Mouse (Mus musculus): ENCODE measurements around the gene Car7.

Gene Car7

DNA sequence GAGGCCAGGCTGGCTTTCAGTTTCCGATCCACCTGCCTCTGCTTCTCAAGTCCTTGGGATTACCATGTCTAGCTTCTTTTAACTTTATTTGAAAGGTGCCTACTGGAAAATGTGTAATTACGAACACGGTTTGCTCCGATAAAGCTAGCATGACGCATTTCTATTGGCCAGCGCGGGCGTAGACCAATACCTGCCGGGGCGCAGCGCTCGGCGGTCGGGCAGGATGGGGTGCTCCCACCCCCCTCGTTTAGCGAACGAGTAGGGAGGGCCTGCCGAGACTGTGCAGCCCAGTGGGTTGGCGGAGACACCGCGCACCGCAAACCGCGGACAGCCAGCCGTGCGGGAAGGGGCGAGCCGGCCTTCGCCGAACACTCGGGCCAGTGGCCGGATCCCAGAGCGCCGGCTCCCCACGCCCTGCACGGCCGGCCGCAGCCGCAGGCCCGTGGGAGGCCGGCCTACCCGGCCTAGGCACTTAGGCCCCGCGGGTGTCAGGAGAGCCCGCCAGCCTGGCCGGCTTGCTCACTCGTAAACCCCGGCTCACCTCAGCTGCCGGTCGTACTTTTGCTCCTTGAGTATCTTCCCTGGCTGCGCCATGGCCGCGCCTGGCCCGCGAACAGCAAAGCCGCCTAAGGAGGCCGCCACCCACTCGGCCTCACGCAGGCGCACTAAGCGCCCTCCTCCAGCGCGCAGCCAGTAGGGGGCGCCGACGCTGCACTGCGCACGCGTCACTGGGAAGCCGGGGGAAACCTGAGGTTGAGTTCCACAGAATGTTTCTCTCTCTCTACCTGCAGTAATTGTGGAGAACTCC lies at the start of gene Car7, which contains the start of gene Nae1:
Gene Car7, plus strand, starts transcription at position 719 of the 808 bp plus-strand sequence.
Gene Nae1, minus strand, starts transcription at position 667 of the 808 bp plus-strand sequence.
- peak; percentile 92 for DNase-seq (ENCODE audit: low read depth, low spot score)

GRCm38 (mm10) chr8:104509061-104510006 lies 25.2 kb upstream of the Car7 start, which contains the start of gene Terb1:
Gene Terb1 (minus strand): TSS chr8:104509910.
- DNase-seq (ENCODE audit: low read depth, low spot score): no peak

DNA sequence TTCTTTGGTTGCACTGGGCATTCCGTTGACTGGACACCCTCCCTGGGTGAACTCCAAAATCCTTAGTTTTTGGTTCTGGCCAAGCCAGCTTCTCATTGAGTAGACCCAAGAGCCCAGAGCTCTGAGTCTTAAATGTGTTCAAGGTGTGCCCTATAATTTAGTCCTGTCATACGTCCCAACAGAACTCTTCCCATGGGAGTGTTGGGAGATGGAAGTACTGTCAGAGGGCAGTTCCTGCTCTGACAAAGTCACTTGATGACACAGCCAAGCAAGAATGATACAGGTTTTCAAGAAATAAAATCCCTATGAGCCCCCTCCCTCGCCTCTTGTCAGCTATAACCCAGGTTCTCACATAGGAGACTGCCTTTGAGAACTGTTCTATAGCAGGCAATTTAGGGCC lies 24.4 kb upstream of the Car7 start:
- no peak for DNase-seq (ENCODE audit: low read depth, low spot score)

DNA sequence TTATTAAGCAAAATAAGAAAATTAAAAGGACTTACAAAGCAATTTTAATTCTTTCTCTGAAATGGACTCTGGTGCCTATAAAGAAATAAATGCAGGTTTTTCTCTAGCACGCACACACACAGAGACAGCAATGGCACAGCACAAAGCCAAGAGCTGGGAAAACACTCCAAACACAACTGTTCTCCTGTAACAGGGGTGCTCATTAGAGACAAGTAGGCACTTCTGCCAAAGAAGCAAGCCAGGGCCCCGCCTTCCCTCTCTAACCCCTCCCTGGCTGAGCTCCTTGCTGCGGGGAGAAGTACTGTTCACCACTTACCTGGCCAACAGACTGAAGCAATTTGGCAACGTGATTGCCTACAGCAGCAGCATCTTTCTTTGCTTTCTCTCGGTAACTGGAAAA lies 16.6 kb upstream of the Car7 start:
- no peak for DNase-seq (ENCODE audit: low read depth, low spot score)

GRCm38 (mm10) chr8:104529671-104530070 lies 4.8 kb upstream of the Car7 start:
- DNase-seq (ENCODE audit: low read depth, low spot score): no peak

DNA sequence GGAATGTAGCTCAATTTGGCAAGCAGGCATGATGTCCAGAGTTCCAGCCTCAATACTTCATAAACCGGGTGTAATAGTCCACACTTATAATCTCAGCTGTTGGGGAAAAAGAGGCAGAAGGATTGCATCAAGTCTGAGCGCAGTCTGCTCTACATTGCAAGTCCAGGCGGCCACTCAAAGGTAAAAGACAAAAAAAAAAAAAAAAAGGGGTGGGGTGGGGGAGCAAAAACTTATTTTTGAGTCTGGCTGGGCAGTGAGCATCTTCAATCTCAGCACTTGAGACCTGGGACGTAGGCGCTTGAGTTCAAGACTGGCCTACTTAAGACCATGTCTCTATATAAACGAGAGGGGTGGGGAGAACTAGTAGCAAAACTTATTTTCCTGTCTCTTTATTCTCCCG lies 938 bp upstream of the Car7 start:
- DNase-seq (ENCODE audit: low read depth, low spot score): no peak

DNA sequence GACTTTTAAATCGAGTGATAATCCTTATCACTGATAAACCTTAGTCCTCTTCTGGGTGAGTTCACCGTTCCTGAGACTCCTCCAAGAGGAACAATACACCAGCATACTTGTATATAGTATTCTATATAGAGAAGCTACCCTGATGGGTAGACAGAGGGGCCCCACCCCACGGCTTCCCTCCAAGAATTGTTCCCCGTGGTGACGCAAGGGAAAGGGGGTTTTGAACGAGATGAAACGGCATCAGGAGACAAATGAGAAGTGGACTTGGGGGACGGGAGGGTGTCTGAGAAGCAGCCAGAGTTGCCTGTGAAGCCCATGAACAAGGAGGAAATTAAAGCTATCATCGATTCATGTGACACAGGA lies 271 bp downstream of the Car7 start:
- no peak for DNase-seq (ENCODE audit: low read depth, low spot score)

DNA sequence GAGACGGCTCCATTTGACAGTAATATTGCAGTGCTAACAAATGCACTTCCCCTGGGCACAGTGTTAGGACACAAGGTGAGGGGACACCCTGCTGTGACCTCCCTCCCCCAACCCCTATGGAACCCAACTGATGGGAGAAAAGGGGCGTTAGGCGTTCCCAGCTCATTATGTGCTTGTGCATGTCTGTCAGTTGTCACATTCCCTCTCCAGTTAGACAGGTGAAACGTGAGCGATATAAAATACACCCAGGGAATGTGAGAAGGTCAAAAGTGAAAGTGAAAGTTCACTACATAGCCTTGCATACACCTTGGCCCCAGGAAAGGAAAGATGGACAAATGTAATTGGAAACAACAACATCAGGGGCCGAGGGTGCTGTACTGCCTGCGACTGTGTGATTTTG lies 889 bp downstream of the Car7 start:
- DNase-seq (ENCODE audit: low read depth, low spot score): no peak

DNA sequence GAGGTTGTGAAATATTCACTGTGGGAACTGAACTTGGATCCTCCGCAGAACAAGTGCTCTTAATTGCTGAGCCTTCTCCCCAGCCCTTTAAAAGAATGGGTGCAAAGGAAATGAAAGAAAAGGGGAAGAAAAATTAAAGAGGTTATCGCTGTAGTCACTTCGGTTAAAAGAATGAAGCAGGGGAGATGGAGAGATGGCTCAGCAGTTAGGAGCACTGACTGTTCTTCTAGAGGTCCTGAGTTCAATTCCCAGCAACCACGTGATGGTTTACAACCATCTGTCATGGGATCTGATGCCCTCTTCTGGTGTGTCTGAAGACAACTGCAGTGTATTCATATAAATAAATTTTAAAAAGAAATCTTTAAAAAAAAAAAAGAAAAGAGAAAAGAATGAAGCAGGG lies 1.5 kb downstream of the Car7 start:
- DNase-seq (ENCODE audit: low read depth, low spot score): no peak

DNA sequence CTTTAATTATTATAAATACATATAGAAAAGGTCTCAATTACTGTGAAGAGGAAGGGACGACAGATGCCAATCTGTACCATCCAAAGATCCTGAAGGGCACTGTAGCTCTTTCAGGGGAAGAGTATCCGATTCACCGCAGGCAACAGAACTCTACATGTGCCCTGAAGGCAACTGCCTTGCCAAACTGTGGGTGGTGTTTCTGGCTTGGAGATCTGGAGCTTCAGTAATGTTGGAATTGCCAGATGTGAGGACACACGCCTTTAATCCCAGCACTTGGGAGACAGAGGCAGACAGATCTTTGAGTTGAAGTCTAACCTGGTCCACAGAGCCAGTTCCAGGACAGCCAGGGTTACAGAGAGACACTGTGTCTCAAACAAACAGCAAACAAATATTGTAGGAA lies 4.4 kb downstream of the Car7 start:
- DNase-seq (ENCODE audit: low read depth, low spot score): no peak

GRCm38 (mm10) chr8:104539566-104539965 lies 5.1 kb downstream of the Car7 start:
- DNase-seq (ENCODE audit: low read depth, low spot score): no peak

- DNase-seq (ENCODE audit: low read depth, low spot score): no peak
These were observed 5.7 kb downstream of the Car7 start for GRCm38 (mm10) chr8:104540238-104540637.

DNA sequence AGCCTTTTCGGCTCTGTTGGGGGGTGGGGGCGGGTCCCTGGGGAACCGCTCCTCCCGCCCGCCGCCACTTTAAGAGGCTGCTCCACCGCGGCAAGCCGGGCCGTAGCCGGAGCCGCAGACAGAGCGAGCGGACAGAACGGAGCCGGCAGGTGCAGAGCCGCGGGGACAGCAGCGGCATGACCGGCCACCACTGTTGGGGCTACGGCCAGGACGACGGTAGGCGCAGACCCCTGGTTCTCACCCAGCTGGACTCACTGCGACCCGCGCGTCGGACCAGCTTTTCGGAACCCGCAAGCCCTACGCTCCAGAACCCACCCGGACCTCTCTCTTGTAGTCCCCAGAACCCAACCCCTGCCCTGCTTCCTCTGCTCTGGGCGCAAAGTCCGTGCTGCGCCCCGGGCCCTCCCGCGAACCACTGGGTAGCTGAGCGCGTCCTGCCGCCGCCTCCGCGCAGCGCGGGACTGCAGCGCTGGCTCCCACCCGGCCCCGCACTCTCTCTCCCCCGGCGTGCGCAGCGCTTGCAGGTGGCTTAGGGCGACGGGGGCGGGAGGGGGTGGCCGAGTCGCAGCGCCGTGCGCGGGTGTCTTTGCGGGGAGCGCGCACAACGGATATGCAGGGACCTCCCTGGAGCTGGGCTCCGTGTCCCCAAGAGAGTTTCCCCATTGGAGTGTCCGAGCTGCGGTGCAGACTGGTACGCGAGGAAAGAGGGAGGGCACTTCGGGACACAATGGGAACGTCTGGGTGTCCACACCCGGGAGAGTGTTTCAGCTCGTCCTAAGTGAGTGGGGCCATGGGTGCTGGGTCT lies 6.4 kb downstream of the Car7 start:
- DNase-seq (ENCODE audit: low read depth, low spot score): no peak

GRCm38 (mm10) chr8:104541515-104541880 lies 7.0 kb downstream of the Car7 start:
- no peak for DNase-seq (ENCODE audit: low read depth, low spot score)

DNA sequence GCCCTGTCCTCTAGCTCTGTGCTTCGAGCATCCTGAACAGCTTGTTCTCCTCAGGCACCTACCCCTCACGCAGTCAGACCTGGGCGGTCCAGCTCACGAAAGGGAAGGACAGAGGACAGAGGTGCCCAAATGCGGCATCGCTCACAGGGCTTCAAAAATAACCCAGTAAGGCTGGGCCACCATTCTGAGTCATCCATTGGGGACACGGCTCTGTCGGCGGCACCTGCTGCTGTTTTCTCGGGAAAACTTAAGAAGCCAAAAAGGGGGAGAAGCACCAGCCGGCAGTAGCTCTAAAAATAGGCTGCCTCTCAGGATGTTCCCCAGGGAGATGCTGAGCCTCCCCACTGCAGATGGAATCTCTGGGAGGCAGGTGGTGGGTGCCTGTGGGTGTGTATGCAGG lies 7.7 kb downstream of the Car7 start:
- no peak for DNase-seq (ENCODE audit: low read depth, low spot score)

- DNase-seq (ENCODE audit: low read depth, low spot score): no peak
These were observed 9.1 kb downstream of the Car7 start for GRCm38 (mm10) chr8:104543440-104544045.

DNA sequence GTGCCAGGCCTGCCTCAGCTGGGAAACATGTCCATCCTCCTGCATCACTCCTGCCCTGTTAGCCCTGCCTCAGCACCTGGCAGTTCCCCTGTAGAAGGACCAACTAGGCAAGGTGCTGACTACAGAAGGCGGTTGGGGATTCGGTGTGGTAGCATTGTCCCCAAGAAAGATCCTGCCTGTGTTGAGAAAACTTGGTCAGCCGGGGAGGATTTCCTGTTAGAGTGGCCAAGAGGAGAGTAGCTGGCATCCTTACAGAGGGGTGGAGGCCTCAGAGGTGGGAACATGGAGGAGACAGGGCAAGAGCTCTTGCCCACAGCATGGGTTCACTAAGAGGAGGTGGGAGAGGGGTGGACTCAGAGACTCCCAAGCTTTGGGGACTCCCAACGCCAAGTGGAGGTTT lies 20.7 kb downstream of the Car7 start:
- no peak for DNase-seq (ENCODE audit: low read depth, low spot score)

GRCm38 (mm10) chr8:104557226-104557625 lies 22.7 kb downstream of the Car7 start:
- no peak for DNase-seq (ENCODE audit: low read depth, low spot score)

DNA sequence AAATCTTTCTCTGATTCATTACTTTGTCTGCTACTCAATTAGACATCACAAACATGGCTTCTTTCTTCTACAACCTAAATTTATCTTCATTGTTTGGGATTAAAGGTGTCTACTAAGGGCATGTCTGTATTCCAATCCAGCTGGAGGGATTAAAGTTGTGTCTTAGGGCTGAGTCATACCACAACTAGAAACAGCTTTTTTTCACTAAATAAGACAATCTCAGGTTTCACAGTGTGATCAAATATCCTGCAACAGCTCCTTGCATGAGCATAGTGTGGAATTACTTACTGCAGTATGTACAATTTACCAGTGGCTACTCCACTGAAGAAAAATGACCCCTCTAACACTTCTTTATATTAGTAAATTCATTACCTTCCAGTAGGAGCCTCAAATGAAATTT lies 26.2 kb downstream of the Car7 start:
- no peak for DNase-seq (ENCODE audit: low read depth, low spot score)

GRCm38 (mm10) chr8:104564633-104565456 lies 30.4 kb downstream of the Car7 start:
- peak; percentile 78 for DNase-seq (ENCODE audit: low read depth, low spot score)

GRCm38 (mm10) chr8:104565457-104565798 lies 30.9 kb downstream of the Car7 start:
- DNase-seq (ENCODE audit: low read depth, low spot score): no peak
